Mouse (Mus musculus): ENCODE measurements around the gene Bex6.
"Not testable (repeated sequence)": the region's sequence is repeated elsewhere in the genome, so short reads cannot be mapped to it uniquely, and the experiment has no call there.

DNA sequence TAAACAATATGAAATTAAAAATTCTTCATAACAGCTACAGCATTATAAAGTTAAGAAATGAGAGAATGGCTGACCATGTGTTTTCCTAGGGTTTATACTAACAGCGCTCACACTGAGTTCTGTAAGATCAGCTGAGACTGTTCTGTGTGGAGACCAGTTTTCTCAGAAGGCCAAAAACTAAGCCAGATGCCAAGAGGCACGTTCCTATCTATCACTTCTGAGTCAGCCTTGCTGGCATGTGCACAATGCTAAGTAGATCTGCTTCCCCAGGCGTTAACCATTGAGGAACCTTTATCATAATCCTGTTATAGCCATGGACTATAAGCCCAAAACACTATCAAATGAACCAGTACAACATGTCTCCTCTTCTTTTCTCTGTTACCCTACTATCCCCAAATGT, 52.4 kb downstream of the Bex6 start:
- not testable (repeated sequence) for TF ChIP-seq CTCF (IDR thresholded peaks at IDR 0.05; ENCODE audit: borderline replicate concordance, insufficient read depth, low read depth, low read length); POLR2A (IDR thresholded peaks at IDR 0.05; ENCODE audit: borderline replicate concordance, insufficient read depth, low read length)
